Mouse (Mus musculus) left cerebral cortex, postnatal 14 days (tissue): ENCODE measurements around the gene Tmem203. TPM values are rescaled to one million over a fixed set of nuclear protein-coding genes. Genes with fewer than 3 reads are reported as not detected.

Experiments used
- DNase-seq, 2 experiments: peaks; one replicate each; pipeline ENCODE4 v3.0.0; 2021 to 2022; ENCODE audit warnings: low spot score in 2 of 2, mixed read lengths in 1 of 2
- intact Hi-C: fragments of 180-260 bp; cut with DNase I; formaldehyde crosslinking; loops from one replicate; pipeline ENCODE4 v1.15.1; 2025
- total RNA-seq, 2 experiments: library from RNA; stranded (reverse); gene quantifications; 2 replicates each; pipeline ENCODE4 v1.2.3; 2021

The Tmem203 gene
- total RNA-seq, 2 experiments from 2014 or later: 35.3 to 41.3 TPM

GRCm38 (mm10) chr2:25286837-25287636, 31.8 kb downstream of the Tmem203 start:
- intact Hi-C loops: no loop called here
- no peak for DNase-seq

- intact Hi-C loops: no loop called here
- DNase-seq: no peak
These were observed 32.8 kb downstream of the Tmem203 start, which contains the start of gene Tmem210 for GRCm38 (mm10) chr2:25287927-25288649. Gene Tmem210, plus strand, starts transcription at chr2:25288145.

- no peak for DNase-seq
- intact Hi-C loops: no loop called here
These were observed 33.6 kb downstream of the Tmem203 start for GRCm38 (mm10) chr2:25288734-25289345.

GRCm38 (mm10) chr2:25289651-25290050, 34.4 kb downstream of the Tmem203 start, which contains the start of gene Lrrc26:
Gene Lrrc26, plus strand, starts transcription at chr2:25289915.
- intact Hi-C loops: no loop called here
- no peak for DNase-seq

GRCm38 (mm10) chr2:25290101-25290815, 35.0 kb downstream of the Tmem203 start:
- intact Hi-C loops: no loop called here
- peak; percentile 73 to 76 for DNase-seq

- DNase-seq: peak; percentile 58 to 81
- intact Hi-C loops: no loop called here
These were observed 35.5 kb downstream of the Tmem203 start for GRCm38 (mm10) chr2:25290816-25291130.

- intact Hi-C loops: no loop called here
- DNase-seq: no peak
These were observed 36.2 kb downstream of the Tmem203 start for GRCm38 (mm10) chr2:25291184-25292053.

- intact Hi-C loops: no loop called here
- DNase-seq: peak; percentile 58 to 68
These were observed 36.9 kb downstream of the Tmem203 start for GRCm38 (mm10) chr2:25292054-25292544.

GRCm38 (mm10) chr2:25292856-25293255, 37.6 kb downstream of the Tmem203 start:
- intact Hi-C loops: no loop called here
- DNase-seq: peak in 1 of 2 experiments; percentile 71

GRCm38 (mm10) chr2:25293706-25294105, 38.5 kb downstream of the Tmem203 start:
- intact Hi-C loops: no loop called here
- DNase-seq: no peak

GRCm38 (mm10) chr2:25297093-25297492, 41.9 kb downstream of the Tmem203 start:
- intact Hi-C loops: no loop called here
- DNase-seq: no peak

- intact Hi-C loops: no loop called here
- DNase-seq: no peak
These were observed 42.8 kb downstream of the Tmem203 start for GRCm38 (mm10) chr2:25298046-25298445.

GRCm38 (mm10) chr2:25303452-25303851, 48.2 kb downstream of the Tmem203 start:
- intact Hi-C loops: no loop called here
- no peak for DNase-seq

- DNase-seq: no peak
- intact Hi-C loops: no loop called here
These were observed 48.9 kb downstream of the Tmem203 start for GRCm38 (mm10) chr2:25303931-25304656.

GRCm38 (mm10) chr2:25304657-25305541, 49.7 kb downstream of the Tmem203 start:
- intact Hi-C loops: no loop called here
- DNase-seq: peak; percentile 56 to 69
